Mouse (Mus musculus) myocyte (in vitro differentiated cells): ENCODE measurements around the gene Tm7sf3.

Source experiments
- CEBPB ChIP-seq: IDR thresholded peaks from 2 replicates; pipeline ENCODE4 v1.6.1; 2011; ENCODE audit warnings: mild to moderate bottlenecking, moderate library complexity; ENCODE audit not compliant: poor library complexity, insufficient read depth, severe bottlenecking
- E2F4 ChIP-seq: IDR thresholded peaks from one replicate; pipeline ENCODE4 v1.6.1; 2011; ENCODE audit warnings: mild to moderate bottlenecking, control low read depth, moderate library complexity; ENCODE audit not compliant: insufficient read depth
- MAX ChIP-seq: IDR thresholded peaks from one replicate; pipeline ENCODE4 v1.6.1; 2011; ENCODE audit warnings: low read depth, mild to moderate bottlenecking, control low read depth
- MYOG ChIP-seq, 3 experiments: IDR thresholded peaks; one replicate each; pipeline ENCODE4 v1.6.1; 2011; ENCODE audit warnings: control low read depth in 2 of 3, low read depth in 2 of 3, mild to moderate bottlenecking in 2 of 3; ENCODE audit not compliant: insufficient read length in 2 of 3, control insufficient read depth in 1 of 3, insufficient read depth in 1 of 3
- POLR2A ChIP-seq: IDR thresholded peaks from one replicate; pipeline ENCODE4 v1.6.1; 2011; ENCODE audit warnings: low read depth, mild to moderate bottlenecking, control low read depth, moderate library complexity; ENCODE audit not compliant: insufficient read length
- POLR2AphosphoS2 ChIP-seq: IDR thresholded peaks from one replicate; pipeline ENCODE4 v1.6.1; 2011; ENCODE audit warnings: low read depth, control low read depth; ENCODE audit not compliant: insufficient read length
- REST ChIP-seq: IDR thresholded peaks from one replicate; pipeline ENCODE4 v1.6.1; 2011; ENCODE audit warnings: mild to moderate bottlenecking, control low read depth, moderate library complexity; ENCODE audit not compliant: insufficient read depth, insufficient read length
- TCF12 ChIP-seq: IDR thresholded peaks from one replicate; pipeline ENCODE4 v1.6.1; 2011; ENCODE audit warnings: mild to moderate bottlenecking, control low read depth; ENCODE audit not compliant: poor library complexity, insufficient read depth, severe bottlenecking
- TCF3 ChIP-seq: IDR thresholded peaks from one replicate; pipeline ENCODE4 v1.6.1; 2011; ENCODE audit warnings: low read depth, control low read depth; ENCODE audit not compliant: insufficient read length
- USF1 ChIP-seq: IDR thresholded peaks from one replicate; pipeline ENCODE4 v1.6.1; 2011; ENCODE audit warnings: low read depth, mild to moderate bottlenecking, control low read depth, moderate library complexity

DNA sequence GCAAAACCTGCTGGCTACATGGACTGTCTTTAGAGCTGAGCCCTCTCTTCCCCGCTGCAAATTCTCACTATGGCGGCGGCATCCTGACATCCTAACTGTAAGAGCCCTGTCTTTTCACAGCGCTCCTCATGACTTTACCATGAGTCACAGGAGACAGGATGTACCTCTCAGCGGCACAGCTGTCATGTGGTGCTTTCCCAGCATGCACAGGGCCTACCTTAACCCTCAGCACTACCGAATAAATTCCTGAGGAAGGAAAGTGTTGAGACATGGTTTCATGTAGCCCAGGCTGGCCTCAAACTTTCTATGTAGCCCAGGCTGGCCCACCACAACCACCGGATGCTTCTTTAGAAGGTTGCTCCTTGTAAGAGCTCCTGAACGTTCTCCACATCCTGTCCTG is 26.7 kb downstream of the Tm7sf3 start:
- TF ChIP-seq POLR2A = no peak
- no peak for TF ChIP-seq POLR2AphosphoS2
- TF ChIP-seq USF1 = no peak
- no peak for TF ChIP-seq MAX
- no peak for TF ChIP-seq REST
- no peak for TF ChIP-seq MYOG (IDR thresholded peaks at IDR 0.05; ENCODE audit: control insufficient read depth in 1 of 3, insufficient read depth in 1 of 3, insufficient read length in 2 of 3, low read depth in 2 of 3)
- no peak for TF ChIP-seq E2F4
- TF ChIP-seq TCF3 = no peak
- no peak for TF ChIP-seq TCF12
- no peak for TF ChIP-seq CEBPB
